Mouse (Mus musculus) A20 (cell line): ENCODE results near the gene Rhod.
"Not testable (repeated sequence)": the region's sequence is repeated elsewhere in the genome, so short reads cannot be mapped to it uniquely, and the experiment has no call there.

Experiments
- DNase-seq: peaks from one replicate; pipeline ENCODE4 v3.0.0-alpha.2; 2011; ENCODE audit warnings: low read depth, low spot score

The Rhod gene

GRCm38 (mm10) chr19:4439161-4439801, at the start of gene Rhod:
TSS of gene Rhod (minus strand) at chr19:4439432.
- DNase-seq = peak; percentile 23

GRCm38 (mm10) chr19:4487877-4488276, 48.6 kb upstream of the Rhod start:
- DNase-seq = no peak

GRCm38 (mm10) chr19:4485006-4485405, 45.8 kb upstream of the Rhod start:
- no peak for DNase-seq

GRCm38 (mm10) chr19:4482111-4482859, 43.1 kb upstream of the Rhod start:
- no peak for DNase-seq

GRCm38 (mm10) chr19:4481326-4481725, 42.1 kb upstream of the Rhod start:
- no peak for DNase-seq

GRCm38 (mm10) chr19:4480041-4480440, 40.8 kb upstream of the Rhod start:
- DNase-seq = no peak

GRCm38 (mm10) chr19:4478190-4478516, 38.9 kb upstream of the Rhod start:
- peak; percentile 29 for DNase-seq

- no peak for DNase-seq
Observed at GRCm38 (mm10) chr19:4477345-4478189, 38.3 kb upstream of the Rhod start, which contains the start of gene Syt12. TSS of gene Syt12 (minus strand) at chr19:4477447.

- no peak for DNase-seq
Observed at GRCm38 (mm10) chr19:4476601-4477257, 37.5 kb upstream of the Rhod start.

GRCm38 (mm10) chr19:4475224-4475925, 36.1 kb upstream of the Rhod start:
- no peak for DNase-seq

GRCm38 (mm10) chr19:4474739-4475138, 35.5 kb upstream of the Rhod start:
- no peak for DNase-seq

GRCm38 (mm10) chr19:4473549-4473948, 34.3 kb upstream of the Rhod start:
- DNase-seq = no peak

GRCm38 (mm10) chr19:4468363-4468762, 29.1 kb upstream of the Rhod start:
- peak; percentile 51 for DNase-seq

GRCm38 (mm10) chr19:4464666-4465065, 25.4 kb upstream of the Rhod start:
- no peak for DNase-seq

GRCm38 (mm10) chr19:4461981-4462380, 22.7 kb upstream of the Rhod start:
- DNase-seq = no peak

- DNase-seq = peak; percentile 45
Observed at GRCm38 (mm10) chr19:4456227-4456626, 17.0 kb upstream of the Rhod start.

GRCm38 (mm10) chr19:4455071-4455800, 16.0 kb upstream of the Rhod start:
- no peak for DNase-seq

GRCm38 (mm10) chr19:4454040-4454439, 14.8 kb upstream of the Rhod start:
- DNase-seq = not testable (repeated sequence)

- DNase-seq = no peak
Observed at GRCm38 (mm10) chr19:4452525-4452924, 13.3 kb upstream of the Rhod start.

GRCm38 (mm10) chr19:4451965-4452364, 12.7 kb upstream of the Rhod start:
- no peak for DNase-seq
